Mouse (Mus musculus) heart, adult 11 months (tissue): ENCODE data around the gene Flg2.

Experiments used
- DNase-seq: peaks from one replicate; pipeline ENCODE4 v3.0.0; 2022

Flg2 gene

DNA sequence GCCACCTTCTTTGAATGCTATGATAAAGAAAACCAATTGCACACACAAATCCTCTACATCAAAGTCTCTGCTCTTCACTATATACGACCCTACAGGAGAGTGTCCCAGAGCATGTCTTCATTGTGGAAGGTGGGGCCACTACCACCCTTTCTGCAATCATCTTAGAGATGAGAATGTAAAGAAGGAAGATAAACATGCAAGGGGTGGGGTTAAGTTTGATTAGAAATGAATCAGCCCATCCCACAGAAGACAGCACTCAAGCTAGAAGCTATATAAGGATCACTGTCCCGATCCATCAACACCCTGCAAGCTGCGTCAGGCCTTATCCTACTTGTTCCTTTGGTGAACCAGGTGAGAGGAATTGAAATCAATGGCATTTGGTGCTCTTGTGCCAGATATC lies at the start of gene Flg2:
Gene Flg2 (plus strand): TSS at position 301 of the 400 bp plus-strand sequence.
- no peak for DNase-seq

DNA sequence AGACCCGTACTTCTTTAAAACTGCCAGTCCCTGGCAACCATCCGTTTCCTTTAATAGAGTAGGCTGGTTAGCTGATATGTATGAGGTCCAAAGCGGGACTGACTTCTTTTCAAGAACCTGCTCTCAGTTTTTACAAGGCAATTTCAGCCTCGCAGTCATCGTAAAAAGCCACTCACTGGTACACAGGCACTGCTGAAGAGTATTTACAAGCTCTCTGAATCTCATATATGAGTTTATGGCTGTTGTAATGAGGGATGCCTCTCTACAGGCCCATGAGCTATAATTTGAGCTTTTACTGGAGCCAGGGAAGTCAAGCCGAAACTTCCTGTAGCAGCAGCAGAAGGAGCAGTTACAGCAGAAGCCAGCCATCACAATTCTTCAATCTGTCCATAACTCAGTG lies 34.6 kb upstream of the Flg2 start:
- DNase-seq, result no peak

DNA sequence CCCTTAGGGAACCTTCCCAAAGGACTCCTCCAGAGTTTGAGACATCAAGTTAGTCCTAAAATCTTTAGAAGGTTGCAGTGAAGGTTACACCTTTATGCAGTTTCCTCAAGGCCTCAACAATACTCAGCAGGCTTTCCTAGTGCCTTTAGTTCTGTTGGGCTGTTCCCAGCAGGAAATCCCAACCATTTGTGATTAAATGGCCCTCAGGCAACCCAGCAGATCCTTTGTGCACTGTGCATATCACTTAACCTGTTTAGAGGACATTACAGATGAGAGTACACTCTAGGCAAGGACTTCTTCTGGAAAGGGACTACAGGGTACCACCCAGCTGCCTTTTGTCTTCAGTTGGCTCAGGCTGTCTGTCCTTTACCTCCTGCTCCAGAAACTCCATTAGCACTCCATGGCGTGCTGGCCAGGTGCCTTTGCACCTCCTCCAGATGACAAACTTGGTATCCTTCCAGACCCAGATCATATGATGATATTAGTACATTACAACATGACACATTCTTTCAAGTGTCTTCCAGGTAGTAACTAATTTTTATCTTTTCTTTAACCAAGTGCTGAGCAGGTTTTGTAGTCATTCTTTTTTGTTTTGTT lies 34.0 kb upstream of the Flg2 start:
- DNase-seq, result no peak

DNA sequence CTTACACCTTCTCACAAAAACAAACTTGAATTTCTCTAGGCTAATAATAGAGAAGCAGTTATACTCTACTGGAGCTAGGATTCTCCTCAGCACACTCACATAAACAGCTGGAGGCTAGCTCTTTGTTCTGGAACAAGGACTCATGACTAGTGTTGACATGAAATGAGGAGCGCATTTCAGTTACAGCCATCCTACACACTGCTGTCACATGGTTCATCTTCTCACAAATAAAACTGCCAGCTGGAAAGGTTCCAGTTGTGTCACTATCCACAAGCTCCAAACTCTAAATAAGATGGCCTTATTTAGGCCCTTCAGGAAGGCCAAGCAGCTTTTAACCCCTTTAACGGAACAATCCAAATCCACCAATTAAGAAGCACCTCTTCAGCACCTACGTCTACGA lies 16.2 kb upstream of the Flg2 start:
- DNase-seq, result no peak

DNA sequence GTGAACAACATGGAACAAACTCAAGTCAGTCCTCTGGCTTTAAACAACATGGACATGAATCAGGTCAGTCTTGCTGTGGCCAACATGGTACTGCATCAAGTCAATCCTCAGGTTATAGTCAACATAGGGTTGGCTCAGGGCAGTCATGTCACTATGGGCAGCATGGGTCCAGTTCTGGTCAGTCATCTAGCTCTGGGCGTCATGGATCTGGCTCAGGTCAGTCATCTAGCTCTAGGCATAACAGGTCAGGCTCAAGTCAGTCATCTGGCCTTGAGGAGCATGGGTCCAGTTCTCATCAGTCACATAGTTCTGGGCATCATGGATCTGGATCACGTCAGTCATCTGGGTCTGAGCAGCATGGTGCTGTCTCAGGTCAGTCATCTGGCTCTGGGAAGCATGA lies 4.9 kb downstream of the Flg2 start:
- no peak for DNase-seq

DNA sequence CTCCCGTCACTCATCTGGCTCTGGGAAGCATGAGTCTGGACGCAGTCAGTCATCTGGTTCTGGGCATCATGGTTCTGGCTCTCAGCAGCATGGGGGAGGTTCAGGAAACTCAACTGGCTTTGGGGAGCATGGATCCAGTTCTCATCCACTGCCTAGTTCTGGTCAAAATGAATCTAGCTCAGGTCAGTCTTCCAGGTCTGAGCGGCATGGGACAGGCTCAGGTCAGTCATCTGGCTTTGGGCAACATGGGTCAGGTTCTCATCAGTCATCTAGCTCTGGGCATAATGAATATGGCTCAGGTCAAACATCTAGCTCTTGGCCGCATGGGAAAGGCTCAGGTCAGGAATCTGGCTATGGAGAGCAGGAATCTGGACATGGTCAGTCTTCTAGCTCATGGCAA lies 5.4 kb downstream of the Flg2 start:
- DNase-seq, result no peak
